Mouse (Mus musculus): ENCODE results near the gene Trim2. TPM values are rescaled to one million over a fixed set of nuclear protein-coding genes. Genes with fewer than 3 reads are reported as not detected.

Trim2 gene
- total RNA-seq, 2 experiments from 2014 or later = 5.1 to 5.8 TPM

GRCm38 (mm10) chr3:84169393-84170005 is 137.2 kb downstream of the Trim2 start:
- DNase-seq = no peak
- intact Hi-C loops (cut with DNase I) = loop anchor here (10.0 kb wide), 1 partner anchor 315 kb away; the partner anchor contains the start of gene Fhdc1

DNA sequence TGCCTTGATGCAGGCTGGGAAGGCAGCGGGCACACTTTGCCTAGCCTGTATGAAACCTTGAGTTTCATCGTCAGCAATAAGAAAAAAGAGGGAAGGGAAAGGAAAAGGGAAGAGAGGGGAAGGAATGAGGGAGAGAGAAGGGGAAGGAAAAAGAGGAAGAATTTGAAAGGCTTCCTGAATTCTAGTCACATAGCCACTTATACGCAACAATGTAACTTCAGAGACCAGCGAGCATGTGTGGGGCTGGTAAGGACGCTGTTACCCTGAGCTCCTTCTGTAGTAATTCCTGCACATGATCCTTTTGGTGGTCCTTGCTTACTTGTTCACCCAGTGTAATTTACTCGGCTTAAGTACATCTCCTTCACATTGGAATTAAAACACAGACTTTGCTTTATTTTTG is 137.7 kb downstream of the Trim2 start:
- intact Hi-C loops (cut with DNase I) = no loop called here
- DNase-seq = no peak

DNA sequence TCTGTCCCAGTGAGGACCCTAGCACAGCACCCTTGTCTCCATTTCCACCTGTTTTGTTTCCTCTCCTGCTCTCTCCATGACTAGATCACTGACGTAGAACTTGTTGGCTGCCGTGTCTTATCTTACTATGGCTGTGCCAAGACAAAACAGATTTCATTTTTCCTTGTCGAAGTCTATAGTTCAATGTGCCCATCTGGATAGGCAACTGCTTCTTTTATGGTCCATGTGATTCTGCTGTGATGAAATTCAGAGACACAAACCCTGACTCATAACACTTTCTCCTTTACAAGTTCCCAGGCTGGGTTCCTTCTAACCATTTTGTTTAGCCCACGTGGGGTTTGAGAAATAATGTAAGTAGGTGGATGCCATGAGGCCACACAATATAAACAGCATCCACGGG is 140.6 kb downstream of the Trim2 start:
- intact Hi-C loops (cut with DNase I) = no loop called here

GRCm38 (mm10) chr3:84165391-84165790 is 141.3 kb downstream of the Trim2 start:
- no peak for DNase-seq
- intact Hi-C loops (cut with DNase I) = no loop called here

More for the DNA sequence above, 140.6 kb downstream of the Trim2 start:
- DNase-seq = no peak

DNA sequence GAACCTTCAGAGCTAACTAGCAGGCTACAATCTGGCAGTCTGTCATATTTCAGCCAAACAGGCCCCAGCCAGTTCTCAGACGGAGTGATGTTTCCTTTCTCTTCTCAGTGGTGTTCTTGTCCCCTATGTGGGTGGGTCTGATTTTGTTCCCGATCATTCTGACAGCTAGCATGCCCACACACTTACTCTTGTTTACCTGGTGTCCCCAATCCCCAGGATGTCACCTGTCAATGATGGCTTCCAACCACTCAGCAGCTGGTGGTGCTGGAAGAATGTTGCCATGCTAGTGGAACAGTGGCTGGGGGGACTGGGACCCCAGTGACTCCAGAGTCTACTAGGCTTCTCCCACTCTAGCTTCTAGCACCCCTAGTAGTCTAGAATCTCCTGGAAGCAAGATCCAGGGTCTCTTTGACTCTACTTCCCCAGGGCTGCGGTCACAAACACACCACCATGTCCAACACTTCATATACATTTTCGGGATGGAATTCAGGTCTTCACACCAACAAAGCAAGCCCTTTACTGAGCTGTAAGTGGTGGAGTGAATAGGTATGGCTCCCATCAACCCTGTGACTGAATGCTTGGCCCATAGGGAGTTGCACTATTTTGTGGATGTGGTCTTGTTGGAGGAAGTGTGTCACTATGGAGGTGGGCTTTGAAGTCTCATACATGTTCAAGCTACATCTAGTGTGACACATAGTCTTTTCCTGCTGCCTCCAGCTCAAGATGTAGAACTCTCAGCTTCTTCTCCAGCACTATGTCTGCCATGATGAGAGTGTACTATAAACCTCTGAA is 148.9 kb downstream of the Trim2 start:
- intact Hi-C loops (cut with DNase I) = loop anchor here (5.0 to 10.0 kb wide), 3 partner anchors 65 to 213 kb away; no protein-coding TSS in a partner anchor
- no peak for DNase-seq

- intact Hi-C loops (cut with DNase I) = loop anchor here (5.0 to 10.0 kb wide), 3 partner anchors 65 to 212 kb away; no protein-coding TSS in a partner anchor
- no peak for DNase-seq
These were observed 149.7 kb downstream of the Trim2 start for GRCm38 (mm10) chr3:84157011-84157410.

DNA sequence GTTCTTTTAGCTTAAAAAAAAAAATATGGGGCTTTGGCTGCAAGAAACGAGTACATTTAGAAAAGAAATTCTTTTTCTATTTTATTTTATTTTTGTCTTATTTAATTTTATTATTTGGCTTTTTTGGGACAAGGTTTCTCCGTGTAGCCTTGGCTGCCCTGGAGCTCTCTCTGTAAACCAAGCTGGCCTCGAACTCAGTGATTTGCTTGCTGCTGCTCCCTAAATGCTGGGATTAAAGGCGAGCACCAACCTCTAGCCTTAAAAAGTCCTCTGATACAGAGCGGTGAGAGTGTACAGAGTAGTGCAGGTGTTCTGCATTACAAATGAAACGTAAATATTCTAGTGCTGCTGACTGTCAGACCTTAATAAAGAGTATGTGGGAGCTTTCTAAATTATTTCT is 150.6 kb downstream of the Trim2 start:
- intact Hi-C loops (cut with DNase I) = loop anchor here (5.0 to 10.0 kb wide), 3 partner anchors 64 to 211 kb away; no protein-coding TSS in a partner anchor
- DNase-seq = no peak

DNA sequence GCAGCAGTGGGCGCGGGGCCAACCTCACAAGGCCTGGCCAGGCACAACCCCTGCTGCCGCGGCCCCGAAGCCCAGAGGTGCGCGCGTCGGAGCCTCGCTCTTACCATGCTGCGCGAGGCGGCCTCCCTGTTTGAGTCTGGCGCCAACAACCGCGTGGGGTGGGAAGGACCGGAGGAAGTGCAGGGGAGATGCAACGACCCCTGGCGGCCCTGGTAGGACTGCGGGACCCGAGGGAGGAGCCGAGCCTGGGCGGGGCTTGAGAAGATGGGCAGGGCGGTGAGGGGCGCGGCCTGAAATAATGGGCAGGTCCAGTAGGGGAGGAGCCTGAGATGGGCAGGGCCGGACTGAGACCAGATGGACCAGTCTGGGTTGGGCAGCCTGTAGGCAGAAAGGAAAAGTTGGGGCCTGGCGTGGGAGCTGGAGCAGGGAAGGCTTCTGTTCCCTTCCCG is 151.1 kb downstream of the Trim2 start, which contains the start of gene Mnd1:
Mnd1 (minus strand) TSS at position 229 of the 449 bp plus-strand sequence.
- peak; percentile 98 to 99 for DNase-seq
- intact Hi-C loops (cut with DNase I) = loop anchor here (5.0 to 10.0 kb wide), 3 partner anchors 63 to 211 kb away; no protein-coding TSS in a partner anchor

DNA sequence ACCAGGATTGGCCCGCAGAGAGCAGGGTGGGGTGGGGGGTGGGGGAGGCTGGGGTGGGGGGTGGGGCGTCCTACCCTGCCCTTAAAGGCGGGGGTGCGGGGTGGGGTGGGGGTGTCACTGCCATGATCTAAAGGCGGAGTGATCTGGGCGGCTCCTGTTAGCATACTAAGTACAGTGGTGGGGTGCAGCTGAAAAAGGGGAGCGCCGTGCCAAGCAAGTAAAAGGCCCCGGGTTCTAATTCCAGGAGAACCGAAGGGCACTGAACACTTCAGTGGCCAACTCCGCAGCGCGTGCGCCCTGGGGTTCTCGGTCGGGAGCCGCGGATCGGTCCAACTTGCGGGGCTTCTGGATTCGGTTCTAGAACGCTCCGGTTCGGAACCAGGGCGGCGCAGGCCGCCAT is 151.5 kb downstream of the Trim2 start:
- DNase-seq = no peak
- intact Hi-C loops (cut with DNase I) = loop anchor here (5.0 to 10.0 kb wide), 3 partner anchors 63 to 210 kb away; no protein-coding TSS in a partner anchor

DNA sequence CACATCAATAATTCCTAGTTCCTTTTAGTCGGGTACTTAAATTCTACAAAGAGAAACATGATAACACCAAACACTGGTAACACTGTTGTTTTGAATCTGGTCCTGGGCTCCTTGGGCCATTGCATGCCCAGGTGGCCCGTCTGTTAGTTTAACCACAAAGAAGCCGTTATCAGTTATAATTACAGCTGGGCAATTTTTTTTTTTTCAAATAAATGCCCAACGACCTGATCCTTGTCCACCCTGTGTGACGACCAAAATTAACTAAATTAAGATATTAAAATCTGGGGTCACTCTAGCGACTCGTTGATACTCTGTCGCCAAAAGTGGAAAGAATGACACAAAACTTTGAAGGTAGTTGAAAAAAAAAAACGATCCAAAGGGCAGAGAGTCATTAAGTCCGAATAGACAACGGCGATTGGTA is 151.9 kb downstream of the Trim2 start:
- intact Hi-C loops (cut with DNase I) = loop anchor here (5.0 to 10.0 kb wide), 3 partner anchors 62 to 210 kb away; no protein-coding TSS in a partner anchor
- DNase-seq = no peak

DNA sequence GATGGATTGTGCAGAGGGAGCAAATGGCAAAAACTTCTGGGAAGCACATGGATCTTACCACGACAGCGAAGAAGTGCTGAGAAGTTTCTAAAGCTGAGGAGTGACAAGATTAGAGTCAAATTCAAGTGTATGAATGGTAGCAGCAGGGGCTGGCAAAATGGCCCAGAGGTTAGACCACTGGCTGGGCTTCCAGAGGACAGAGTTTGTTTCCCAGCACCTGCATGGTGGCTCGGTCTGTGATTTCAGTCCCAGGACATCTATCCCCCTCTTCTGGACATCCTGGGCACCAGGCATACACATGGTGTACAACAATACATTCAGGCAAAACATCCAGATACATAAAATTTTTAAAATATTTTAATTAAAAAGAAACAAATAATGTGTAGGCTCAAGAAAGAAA is 156.8 kb downstream of the Trim2 start:
- intact Hi-C loops (cut with DNase I) = loop anchor here (10.0 kb wide), 1 partner anchor 205 kb away; no protein-coding TSS in a partner anchor
- no peak for DNase-seq

DNA sequence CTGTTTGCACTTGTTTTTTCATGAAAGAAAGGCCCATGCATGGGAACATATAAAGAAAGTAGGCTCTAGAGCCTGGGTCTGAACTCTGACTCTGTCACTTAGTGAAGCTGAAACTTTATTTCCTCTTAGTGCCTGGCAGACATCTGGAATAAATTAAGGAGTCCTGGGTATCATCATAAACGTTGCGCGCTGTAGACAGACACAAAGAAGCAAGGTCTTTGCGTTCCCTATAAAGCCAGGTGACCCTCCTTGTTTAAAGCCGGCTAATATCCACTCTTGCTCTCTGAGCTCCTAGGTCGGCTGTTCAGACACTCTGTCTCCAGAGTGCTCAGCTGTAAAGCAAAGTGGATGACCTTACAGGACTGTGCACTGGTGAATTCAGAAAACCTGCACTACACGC is 165.7 kb downstream of the Trim2 start:
- no peak for DNase-seq
- intact Hi-C loops (cut with DNase I) = no loop called here

DNA sequence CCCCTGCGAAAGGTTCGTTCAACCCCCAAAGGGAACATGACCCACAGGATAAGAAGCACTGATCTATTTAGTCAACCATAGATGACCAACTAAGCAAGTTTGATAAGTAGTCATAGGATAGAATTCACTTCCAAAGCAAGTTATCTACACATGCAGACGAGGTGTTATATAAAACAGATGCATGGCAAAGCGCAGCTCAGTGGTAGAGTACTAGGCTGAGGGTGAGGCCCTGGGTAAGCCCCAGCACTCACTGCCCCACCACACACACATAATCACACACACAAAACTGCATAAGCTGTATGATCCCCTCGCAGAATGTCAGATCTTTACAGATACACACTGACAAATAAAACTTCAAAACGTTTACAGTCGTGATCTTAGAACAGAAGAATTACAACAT is 170.2 kb downstream of the Trim2 start:
- intact Hi-C loops (cut with DNase I) = no loop called here
- no peak for DNase-seq

- intact Hi-C loops (cut with DNase I) = no loop called here
These were observed 170.7 kb downstream of the Trim2 start for GRCm38 (mm10) chr3:84135933-84136332.

DNA sequence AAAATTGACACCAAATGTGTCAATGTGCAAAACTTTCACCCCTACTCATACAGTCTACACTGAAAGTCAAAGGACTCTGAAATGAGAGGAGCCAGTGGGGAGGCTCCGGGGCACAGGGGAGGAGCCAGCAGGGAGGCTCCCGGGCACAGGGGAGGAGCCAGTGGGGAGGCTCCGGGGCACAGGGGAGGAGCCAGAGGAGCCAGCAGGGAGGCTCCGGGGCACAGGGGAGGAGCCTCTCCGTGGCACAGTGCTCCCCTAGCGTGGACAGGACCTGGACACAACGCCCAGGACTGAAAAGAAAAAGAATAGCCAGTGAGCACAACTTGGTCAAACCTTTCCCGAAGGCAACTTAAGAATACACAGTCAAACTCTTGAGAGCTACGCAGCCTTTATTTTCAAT is 171.3 kb downstream of the Trim2 start:
- DNase-seq = no peak
- intact Hi-C loops (cut with DNase I) = no loop called here

More at GRCm38 (mm10) chr3:84135933-84136332, 170.7 kb downstream of the Trim2 start:
- DNase-seq = no peak

DNA sequence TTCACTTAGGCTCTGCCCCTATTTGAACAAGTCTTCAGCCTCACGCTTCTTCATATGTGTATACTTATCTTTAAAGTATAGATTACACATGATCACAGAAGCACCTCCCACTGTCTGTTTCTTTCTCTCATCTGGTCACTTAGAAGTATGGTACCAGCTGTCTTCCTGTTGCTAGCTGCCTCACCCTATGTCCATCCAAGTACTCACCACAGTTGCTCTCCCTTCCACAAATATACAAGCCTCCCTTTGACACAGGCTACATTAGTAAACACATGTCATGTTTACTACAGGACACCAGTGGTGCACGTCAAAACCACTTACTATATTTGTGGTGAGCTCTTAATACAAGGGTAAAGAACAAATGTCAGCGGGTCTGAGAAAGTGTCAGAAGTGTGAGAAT is 175.3 kb downstream of the Trim2 start:
- intact Hi-C loops (cut with DNase I) = no loop called here
- no peak for DNase-seq

- no peak for DNase-seq
These were observed 175.9 kb downstream of the Trim2 start for GRCm38 (mm10) chr3:84130776-84131175.

DNA sequence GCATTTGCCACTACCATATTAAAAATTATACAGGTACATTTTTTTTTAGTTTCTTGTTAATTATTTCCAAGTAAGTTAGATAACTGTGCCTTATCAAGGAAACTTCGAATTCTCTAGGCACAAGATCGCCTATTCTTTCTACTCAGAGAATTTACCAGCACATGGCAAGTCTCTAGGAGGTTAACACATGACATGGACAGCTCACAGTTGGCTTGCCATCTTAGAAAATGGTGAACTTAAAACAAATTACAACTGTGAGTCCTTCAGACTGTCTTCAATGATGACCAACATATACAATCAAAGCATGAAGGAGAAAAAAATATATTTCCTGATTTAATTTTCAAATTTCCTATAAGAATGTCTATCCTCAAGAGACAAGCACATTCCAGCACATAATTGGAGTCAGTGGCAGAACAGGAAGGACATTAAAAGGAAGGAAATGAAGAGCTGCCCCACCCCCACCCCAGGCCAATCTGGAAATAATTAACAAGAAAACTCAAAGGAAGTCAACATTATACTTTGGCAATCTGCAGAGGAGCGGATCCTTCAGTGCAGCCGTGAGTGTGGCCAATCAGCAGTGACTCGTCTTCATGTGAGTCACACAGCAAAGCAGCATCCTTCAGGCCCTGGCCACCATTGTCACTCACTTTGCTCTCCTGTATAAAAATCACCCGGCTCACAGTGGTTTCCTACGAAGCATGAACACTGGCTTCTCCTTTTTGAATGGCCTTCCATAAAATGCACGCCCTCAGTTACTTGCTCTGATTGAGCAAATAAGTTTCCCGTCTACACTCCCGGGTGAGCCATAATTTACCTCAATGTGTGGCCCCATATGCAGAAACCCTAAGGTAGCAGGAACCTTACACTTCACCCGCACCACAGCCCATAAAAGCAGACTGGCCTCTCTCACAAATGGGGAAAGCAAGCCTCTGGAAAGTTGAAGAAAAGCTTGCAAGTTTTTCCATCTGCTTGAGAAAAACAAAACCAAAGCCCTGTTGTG is 177.5 kb downstream of the Trim2 start:
- no peak for DNase-seq
- intact Hi-C loops (cut with DNase I) = loop anchor here (10.0 kb wide), 2 partner anchors 214 to 284 kb away; partner anchors contain the start of gene Tlr2

More at GRCm38 (mm10) chr3:84130776-84131175, 175.9 kb downstream of the Trim2 start:
- intact Hi-C loops (cut with DNase I) = no loop called here

- intact Hi-C loops (cut with DNase I) = loop anchor here (10.0 kb wide), 2 partner anchors 213 to 283 kb away; partner anchors contain the start of gene Tlr2
- DNase-seq = no peak
These were observed 179.2 kb downstream of the Trim2 start for GRCm38 (mm10) chr3:84127431-84127830.

GRCm38 (mm10) chr3:84126721-84127120 is 180.0 kb downstream of the Trim2 start:
- intact Hi-C loops (cut with DNase I) = loop anchor here (10.0 kb wide), 2 partner anchors 212 to 282 kb away; partner anchors contain the start of gene Tlr2
- DNase-seq = no peak

All from heart, postnatal 36 days (tissue).